Mouse (Mus musculus): ENCODE measurements around the gene Maml3.

- no peak for TF ChIP-seq POLR2A (IDR thresholded peaks at IDR 0.05; ENCODE audit: insufficient read length, low read depth)
- no peak for TF ChIP-seq USF1 (IDR thresholded peaks at IDR 0.05; ENCODE audit: low read depth)
- no peak for TF ChIP-seq MAX (IDR thresholded peaks at IDR 0.05; ENCODE audit: low read depth)
- TF ChIP-seq E2F4 (IDR thresholded peaks at IDR 0.05; ENCODE audit: insufficient read depth) = no peak
- no peak for TF ChIP-seq SRF (IDR thresholded peaks at IDR 0.05; ENCODE audit: control insufficient read depth, insufficient read length, low read depth)
- no peak for TF ChIP-seq MYOG (IDR thresholded peaks at IDR 0.05; ENCODE audit: control insufficient read depth in 1 of 3, insufficient read depth in 1 of 3, insufficient read length in 2 of 3, low read depth in 2 of 3)
Observed at GRCm38 (mm10) chr3:51803903-51804302, 301.0 kb downstream of the Maml3 start.

Data from myocyte (in vitro differentiated cells).